Mouse (Mus musculus) liver, adult 2 months (tissue): ENCODE measurements around the gene Ivd. TPM values are rescaled to one million over a fixed set of nuclear protein-coding genes. Genes with fewer than 3 reads are reported as not detected.
A peak's percentile ranks its signal among the peaks of the same experiment; 100 is the strongest.

ENCODE experiments used
- DNase-seq: peaks from one replicate; pipeline ENCODE4 v3.0.0-alpha.2; 2011; ENCODE audit warnings: low read depth, low spot score; ENCODE audit errors: extremely low read depth
- H3K27ac ChIP-seq: fragments of 200-500 bp; replicated peaks from 2 replicates; pipeline ENCODE4 v1.5.1; 2012; ENCODE audit warnings: low read depth, mild to moderate bottlenecking, control low read depth, inconsistent platforms, low read length; ENCODE audit not compliant: insufficient read depth
- H3K27me3 ChIP-seq: fragments of 200-500 bp; 2 replicates; pipeline ENCODE4 v1.6.1; 2012; ENCODE audit warnings: mild to moderate bottlenecking, moderate library complexity, low read length, inconsistent platforms; ENCODE audit not compliant: control insufficient read depth, insufficient read depth
- H3K36me3 ChIP-seq: fragments of 200-500 bp; 2 replicates; pipeline ENCODE4 v1.6.1; 2012; ENCODE audit warnings: low read length, inconsistent platforms; ENCODE audit not compliant: control insufficient read depth, insufficient read depth
- H3K4me1 ChIP-seq: fragments of 200-500 bp; 2 replicates; pipeline ENCODE4 v1.6.1; 2011; ENCODE audit warnings: low read length; ENCODE audit not compliant: control insufficient read depth, insufficient read depth
- H3K4me3 ChIP-seq: fragments of 200-500 bp; 2 replicates; pipeline ENCODE4 v1.5.1; 2011; ENCODE audit warnings: low read depth, mild to moderate bottlenecking, control low read depth, low read length, moderate library complexity; ENCODE audit not compliant: insufficient read depth
- H3K79me2 ChIP-seq: fragments of 200-500 bp; 2 replicates; pipeline ENCODE4 v1.6.1; 2012; ENCODE audit warnings: inconsistent platforms, mild to moderate bottlenecking, low read length, moderate library complexity; ENCODE audit not compliant: control insufficient read depth, insufficient read depth
- H3K9ac ChIP-seq: fragments of 200-500 bp; 2 replicates; pipeline ENCODE4 v1.6.1; 2012; ENCODE audit warnings: low read depth, mild to moderate bottlenecking, control low read depth, inconsistent platforms, low read length
- CTCF ChIP-seq: fragments of 200-500 bp; IDR thresholded peaks from 2 replicates; pipeline ENCODE4 v1.5.1; 2011; ENCODE audit warnings: low read depth, low read length, control low read depth
- POLR2A ChIP-seq: fragments of 200-500 bp; IDR thresholded peaks from 2 replicates; pipeline ENCODE4 v1.6.1; 2011; ENCODE audit warnings: low read length, control low read depth; ENCODE audit not compliant: insufficient read depth; ENCODE audit errors: extremely low read depth
- WGBS: fragments of 180-500 bp; shearing (Covaris S2); methylation state at CpG from one replicate; pipeline ENCODE4 v1.1.7; 2018; 5-methylcytosine and 5-hydroxymethylcytosine counted together
- polyA plus RNA-seq: library from polyadenylated mRNA; depleted of rRNA; stranded (reverse); fragments of >200 nt; gene quantifications from 2 replicates; pipeline ENCODE4 v1.2.3, GENCODE M21; 2012; rRNA removed
- total RNA-seq: library from RNA; depleted of rRNA; stranded (reverse); fragments of >200 nt; gene quantifications from 2 replicates; pipeline ENCODE4 v1.2.3, GENCODE M21; 2014; rRNA removed

The Ivd gene
- 127 and 146 TPM in 2 replicates for total RNA-seq
- polyA plus RNA-seq, result 146 and 216 TPM in 2 replicates

GRCm38 (mm10) chr2:118861454-118862339, at the start of gene Ivd:
Gene Ivd, plus strand, starts transcription at chr2:118861954.
- peaks cover 12% of the 10 kb centered on the region for H3K36me3 ChIP-seq
- TF ChIP-seq CTCF (no peak), POLR2A (peak; percentile 97)
- peaks cover 24% of the 10 kb centered on the region for H3K79me2 ChIP-seq
- H3K4me1 ChIP-seq, result peaks cover 8% of the 10 kb centered on the region; the same call in 1 of the 2 replicates
- peak within 1 kb of the TSS; percentile 72 for H3K4me3 ChIP-seq
- H3K9ac ChIP-seq, result peak within 1 kb of the TSS; percentile 87
- no peaks in the 10 kb centered on the region for H3K27me3 ChIP-seq
- under 1% methylated on average over 34 of the region's 34 CpGs for WGBS
- peak within 1 kb of the TSS; percentile 77 for H3K27ac ChIP-seq
- peak; percentile 98 for DNase-seq

GRCm38 (mm10) chr2:118812724-118813123, 49.0 kb upstream of the Ivd start:
- Histone ChIP-seq H3K79me2 (no peaks in the 10 kb centered on the region), H3K4me1 (peaks cover 2% of the 10 kb centered on the region; the same call in 1 of the 2 replicates), H3K36me3 (no peaks in the 10 kb centered on the region), H3K27me3 (no peaks in the 10 kb centered on the region), H3K4me3 (no peak overlapping the region), H3K9ac (no peak overlapping the region), H3K27ac (no peak overlapping the region)
- DNase-seq, result no peak
- no peak for TF ChIP-seq CTCF
- TF ChIP-seq POLR2A, result no peak
- 86% methylated on average over 1 of the region's 1 CpGs for WGBS

- Histone ChIP-seq H3K27ac (no peak within 1 kb of the TSS), H3K9ac (peak within 1 kb of the TSS; percentile 66), H3K4me3 (peak within 1 kb of the TSS; percentile 74), H3K79me2 (no peaks in the 10 kb centered on the region), H3K36me3 (no peaks in the 10 kb centered on the region), H3K27me3 (no peaks in the 10 kb centered on the region), H3K4me1 (peaks cover 2% of the 10 kb centered on the region; the same call in 1 of the 2 replicates)
- 2% methylated on average over 49 of the region's 49 CpGs for WGBS
- TF ChIP-seq POLR2A (no peak), CTCF (no peak)
- DNase-seq, result peak; percentile 89
These were observed 47.5 kb upstream of the Ivd start, which contains the start of gene Knstrn for GRCm38 (mm10) chr2:118813981-118814836. Gene Knstrn, plus strand, starts transcription at chr2:118814003.

DNA sequence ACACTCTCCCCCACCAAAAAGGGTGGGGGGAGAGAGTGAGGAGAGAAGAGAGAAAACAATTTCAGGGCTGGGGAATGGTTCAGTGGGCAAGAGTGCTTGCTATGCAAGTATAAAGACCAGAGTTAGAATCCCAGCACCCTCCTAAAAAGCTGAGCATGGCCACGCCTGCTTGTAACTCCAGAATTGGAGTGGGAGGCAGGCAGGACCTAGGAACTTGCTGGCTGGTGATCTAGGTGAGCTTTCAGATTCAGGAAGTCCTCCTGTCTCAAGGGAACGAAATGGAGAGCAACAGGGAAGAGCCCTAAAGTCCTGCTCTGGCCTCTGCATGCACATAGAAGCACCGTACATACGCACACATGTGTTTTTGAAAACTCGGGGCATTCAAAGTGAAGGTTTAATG, 39.0 kb upstream of the Ivd start:
- H3K79me2 ChIP-seq, result no peaks in the 10 kb centered on the region
- H3K27me3 ChIP-seq, result no peaks in the 10 kb centered on the region
- TF ChIP-seq CTCF, result no peak
- no peak for TF ChIP-seq POLR2A
- no peak overlapping the region for H3K9ac ChIP-seq
- no peaks in the 10 kb centered on the region for H3K4me1 ChIP-seq
- no peak overlapping the region for H3K27ac ChIP-seq
- H3K4me3 ChIP-seq, result no peak overlapping the region
- H3K36me3 ChIP-seq, result no peaks in the 10 kb centered on the region
- DNase-seq, result no peak
- 94% methylated on average over 5 of the region's 5 CpGs for WGBS

GRCm38 (mm10) chr2:118824396-118824795, 37.4 kb upstream of the Ivd start:
- no peaks in the 10 kb centered on the region for H3K36me3 ChIP-seq
- H3K27ac ChIP-seq, result no peak overlapping the region
- TF ChIP-seq CTCF (no peak), POLR2A (no peak)

More at GRCm38 (mm10) chr2:118824396-118824795, 37.4 kb upstream of the Ivd start:
- no peaks in the 10 kb centered on the region for H3K4me1 ChIP-seq
- DNase-seq, result no peak
- H3K27me3 ChIP-seq, result no peaks in the 10 kb centered on the region
- H3K4me3 ChIP-seq, result no peak overlapping the region
- H3K79me2 ChIP-seq, result no peaks in the 10 kb centered on the region
- H3K9ac ChIP-seq, result no peak overlapping the region
- WGBS, result 96% methylated on average over 4 of the region's 4 CpGs
